Mouse (Mus musculus): ENCODE data around the gene Defb13.

DNA sequence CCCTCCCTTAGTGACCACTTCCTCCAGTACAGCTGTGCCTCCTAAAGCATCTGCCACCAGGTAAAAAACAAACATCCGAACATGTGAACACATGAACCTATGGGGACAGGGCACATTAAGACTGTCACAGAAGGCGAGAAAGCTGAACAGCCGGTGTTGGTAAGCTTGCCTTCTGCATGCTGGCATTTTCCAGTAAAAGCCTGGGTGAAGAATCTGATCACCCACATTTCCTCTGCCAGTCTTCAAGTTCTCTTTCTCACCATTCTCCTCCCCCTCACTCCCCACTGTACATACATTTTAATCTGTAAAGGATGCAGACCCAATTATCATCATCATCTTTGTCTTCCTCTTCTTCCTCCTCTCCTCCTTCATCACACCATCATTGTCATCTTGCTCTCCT is 30.9 kb upstream of the Defb13 start:
- TF ChIP-seq CTCF (IDR thresholded peaks at IDR 0.05), result no peak
- TF ChIP-seq EP300 (IDR thresholded peaks at IDR 0.05), result no peak
